Mouse (Mus musculus) forebrain, embryonic 13.5 days (tissue): ENCODE data around the gene Cox6a1. TPM values are rescaled to one million over a fixed set of nuclear protein-coding genes. Genes with fewer than 3 reads are reported as not detected.
"Not testable (repeated sequence)": the region's sequence is repeated elsewhere in the genome, so short reads cannot be mapped to it uniquely, and the experiment has no call there.

Source experiments
- ATAC-seq: fragments of 200-750 bp; cut with Nextera tagmentation; 2 replicates; pipeline ENCODE4 v1.8.0; 2017
- H3K27ac ChIP-seq: fragments of 300-500 bp; sonication (generic); 2 replicates; pipeline ENCODE4 v1.5.1; 2015; ENCODE audit warnings: inconsistent platforms, mild to moderate bottlenecking, moderate library complexity
- H3K27me3 ChIP-seq: fragments of 300-500 bp; sonication (generic); 2 replicates; pipeline ENCODE4 v1.6.1; 2015; ENCODE audit warnings: mild to moderate bottlenecking, inconsistent platforms
- H3K36me3 ChIP-seq: fragments of 300-500 bp; sonication (generic); 2 replicates; pipeline ENCODE4 v1.6.1; 2015; ENCODE audit warnings: mild to moderate bottlenecking, inconsistent platforms; ENCODE audit not compliant: poor library complexity, severe bottlenecking
- H3K4me1 ChIP-seq: fragments of 300-500 bp; sonication (generic); 2 replicates; pipeline ENCODE4 v1.6.1; 2015; ENCODE audit warnings: inconsistent platforms
- H3K4me2 ChIP-seq: fragments of 300-500 bp; sonication (generic); 2 replicates; pipeline ENCODE4 v1.6.1; 2015; ENCODE audit warnings: inconsistent platforms, mild to moderate bottlenecking, moderate library complexity
- H3K4me3 ChIP-seq: fragments of 300-500 bp; sonication (generic); 2 replicates; pipeline ENCODE4 v1.5.1; 2015; ENCODE audit warnings: mild to moderate bottlenecking, inconsistent platforms
- H3K9ac ChIP-seq: fragments of 300-500 bp; sonication (generic); 2 replicates; pipeline ENCODE4 v1.6.1; 2015; ENCODE audit warnings: mild to moderate bottlenecking, inconsistent platforms
- H3K9me3 ChIP-seq: fragments of 300-500 bp; sonication (generic); replicated peaks from 2 replicates; pipeline ENCODE4 v1.6.1; 2016; ENCODE audit warnings: inconsistent platforms
- WGBS: fragments of 180-500 bp; shearing (Covaris S2); methylation state at CpG from one replicate; pipeline ENCODE4 v1.1.7; 2015; 5-methylcytosine and 5-hydroxymethylcytosine counted together
- polyA plus RNA-seq: library from polyadenylated mRNA; unstranded; fragments of >200 nt; fragmentation: Nextera tagmentation; extraction: Ambion mirVana; gene quantifications from 2 replicates; pipeline ENCODE4 v1.2.1, GENCODE M21; 2015

Gene Cox6a1
- polyA plus RNA-seq, 1 experiment from 2014 or later = 999 TPM

- peaks cover 38% of the 10 kb centered on the region for H3K4me1 ChIP-seq
- WGBS = 8% methylated on average over 10 of the region's 10 CpGs
- no peak overlapping the region for H3K4me3 ChIP-seq
- ATAC-seq = peak; percentile 66; the same call in 1 of the 2 replicates
- no peaks in the 10 kb centered on the region for H3K36me3 ChIP-seq
- no peaks in the 10 kb centered on the region for H3K27me3 ChIP-seq
- peak overlapping the region; percentile 14 for H3K9ac ChIP-seq
- peak overlapping the region; percentile 35 for H3K4me2 ChIP-seq
- H3K9me3 ChIP-seq = no peaks in the 10 kb centered on the region
- peak overlapping the region; percentile 88 for H3K27ac ChIP-seq
Measured at GRCm38 (mm10) chr5:115317645-115318328, 31.0 kb downstream of the Cox6a1 start.

- Histone ChIP-seq H3K9ac (peak overlapping the region; percentile 14), H3K4me1 (peaks cover 38% of the 10 kb centered on the region), H3K27me3 (no peaks in the 10 kb centered on the region), H3K4me3 (no peak overlapping the region), H3K27ac (peak overlapping the region; percentile 88), H3K4me2 (peak overlapping the region; percentile 35), H3K9me3 (no peaks in the 10 kb centered on the region), H3K36me3 (no peaks in the 10 kb centered on the region)
- WGBS = 2% methylated on average over 14 of the region's 14 CpGs
- no peak for ATAC-seq
Measured at GRCm38 (mm10) chr5:115316968-115317644, 31.7 kb downstream of the Cox6a1 start.

- H3K4me2 ChIP-seq = no peak overlapping the region
- H3K27ac ChIP-seq = no peak overlapping the region
- no peak overlapping the region for H3K9ac ChIP-seq
- H3K4me3 ChIP-seq = no peak overlapping the region
- peaks cover 25% of the 10 kb centered on the region for H3K4me1 ChIP-seq
- no peaks in the 10 kb centered on the region for H3K36me3 ChIP-seq
- ATAC-seq = no peak
- no peaks in the 10 kb centered on the region for H3K27me3 ChIP-seq
- WGBS = 43% methylated on average over 5 of the region's 5 CpGs
- no peaks in the 10 kb centered on the region for H3K9me3 ChIP-seq
Measured at GRCm38 (mm10) chr5:115313668-115313943, 35.2 kb downstream of the Cox6a1 start.

DNA sequence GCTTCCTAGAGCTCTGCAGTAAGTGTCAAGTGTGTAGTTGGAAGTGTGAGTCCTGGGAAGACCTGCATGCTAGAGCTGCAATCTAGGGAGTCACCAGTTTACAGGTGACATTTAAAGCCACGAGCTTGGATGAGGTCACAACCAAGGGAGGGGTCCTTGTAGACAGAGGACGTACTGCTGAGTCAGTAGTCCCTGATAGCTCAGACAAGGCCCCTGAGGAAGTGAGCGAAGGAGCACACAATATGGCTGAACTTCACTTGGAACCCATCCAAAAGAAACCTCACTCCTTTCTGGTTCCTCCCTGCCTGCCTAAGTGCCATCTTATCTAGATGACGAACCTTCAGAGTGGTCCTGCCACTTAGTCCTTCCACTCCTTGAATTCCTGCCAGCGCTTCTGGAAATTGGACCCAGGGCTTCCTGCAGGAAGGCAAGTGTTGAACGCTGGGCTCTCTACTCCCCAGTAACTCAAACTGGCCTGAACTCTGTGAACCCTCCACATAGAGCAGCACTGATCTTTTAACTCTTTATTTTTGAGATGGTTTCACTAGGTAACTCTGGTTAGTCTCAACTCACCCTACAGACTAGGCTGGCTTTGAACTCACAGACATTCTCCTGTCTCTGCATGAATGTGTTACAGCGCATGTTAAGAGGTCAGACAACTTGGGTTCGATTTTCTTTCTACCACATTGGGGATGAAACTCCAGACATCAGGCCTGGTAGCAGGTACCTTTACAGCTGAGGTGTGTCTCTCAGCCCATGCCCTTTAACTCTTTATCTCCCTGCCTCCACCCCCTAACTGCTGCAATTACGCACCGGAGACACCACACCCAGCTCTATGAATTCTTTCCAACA, 35.7 kb downstream of the Cox6a1 start:
- no peaks in the 10 kb centered on the region for H3K27me3 ChIP-seq
- no peaks in the 10 kb centered on the region for H3K36me3 ChIP-seq
- no peak overlapping the region for H3K4me3 ChIP-seq
- no peak overlapping the region for H3K27ac ChIP-seq
- H3K9ac ChIP-seq = no peak overlapping the region
- ATAC-seq = no peak
- no peaks in the 10 kb centered on the region for H3K9me3 ChIP-seq
- H3K4me2 ChIP-seq = no peak overlapping the region
- WGBS = 79% methylated on average over 10 of the region's 10 CpGs
- H3K4me1 ChIP-seq = peaks cover 19% of the 10 kb centered on the region

DNA sequence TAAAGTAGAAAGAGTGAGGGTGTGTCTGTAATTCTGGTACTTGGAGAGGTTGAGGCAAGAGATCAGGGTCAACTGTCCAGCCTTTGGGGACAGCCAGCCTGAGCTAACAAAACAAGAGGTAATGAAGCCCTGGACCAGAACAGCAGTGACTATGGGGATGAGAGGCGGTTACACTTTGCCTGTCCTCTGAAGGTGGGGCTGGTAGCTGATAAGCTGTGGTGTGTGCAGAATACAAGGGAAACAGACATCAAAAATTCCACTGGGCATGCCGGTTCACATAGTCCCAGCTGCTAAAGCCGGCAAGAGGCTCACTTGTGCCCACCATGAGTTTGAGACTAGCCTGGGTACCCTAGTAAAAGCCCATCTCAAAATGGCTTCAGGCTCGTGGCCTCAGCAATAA, 36.4 kb downstream of the Cox6a1 start:
- no peak overlapping the region for H3K9ac ChIP-seq
- H3K4me1 ChIP-seq = peaks cover 12% of the 10 kb centered on the region
- no peaks in the 10 kb centered on the region for H3K27me3 ChIP-seq
- H3K36me3 ChIP-seq = no peaks in the 10 kb centered on the region
- no peaks in the 10 kb centered on the region for H3K9me3 ChIP-seq
- no peak for ATAC-seq
- no peak overlapping the region for H3K4me3 ChIP-seq
- 89% methylated on average over 4 of the region's 4 CpGs for WGBS
- no peak overlapping the region for H3K4me2 ChIP-seq
- no peak overlapping the region for H3K27ac ChIP-seq

- not testable (repeated sequence) for ATAC-seq, H3K9me3 ChIP-seq, H3K27me3 ChIP-seq, H3K27ac ChIP-seq, H3K4me3 ChIP-seq, H3K9ac ChIP-seq
- Histone ChIP-seq H3K36me3 (peaks cover 21% of the 10 kb centered on the region), H3K4me1 (peaks cover 28% of the 10 kb centered on the region), H3K4me2 (peak overlapping the region; percentile 83; the same call in 1 of the 2 replicates)
- 83% methylated on average over 7 of the region's 7 CpGs for WGBS
Measured at GRCm38 (mm10) chr5:115302190-115302589, 46.6 kb downstream of the Cox6a1 start.

DNA sequence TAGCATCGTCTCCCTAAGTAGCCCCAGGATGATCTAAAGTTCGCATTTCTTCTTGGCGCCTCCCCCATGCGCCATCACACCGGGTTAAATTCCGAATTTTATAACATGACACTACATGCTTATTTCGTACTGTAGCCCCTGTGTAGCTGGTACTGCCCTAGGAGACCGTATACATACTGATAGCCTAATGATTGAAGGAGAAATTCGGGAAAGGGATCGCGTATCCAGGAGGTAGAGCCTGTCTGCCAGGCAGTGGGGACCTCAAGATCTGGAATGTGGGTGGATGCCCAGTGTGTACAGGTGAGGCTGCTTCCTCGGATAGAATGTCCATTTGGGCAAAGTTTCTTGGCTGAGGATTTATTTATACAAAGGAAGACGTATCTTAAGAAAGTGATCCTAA, 47.2 kb downstream of the Cox6a1 start:
- WGBS = 33% methylated on average over 13 of the region's 13 CpGs
- ATAC-seq = no peak
- Histone ChIP-seq H3K27ac (0 out of 2 replicates have a peak overlapping the region, but pooled peaks have one; percentile 53), H3K36me3 (peaks cover 27% of the 10 kb centered on the region), H3K9ac (peak overlapping the region; percentile 66), H3K4me2 (peak overlapping the region; percentile 83), H3K27me3 (no peaks in the 10 kb centered on the region), H3K4me3 (peak overlapping the region; percentile 62), H3K4me1 (peaks cover 32% of the 10 kb centered on the region), H3K9me3 (no peaks in the 10 kb centered on the region)

DNA sequence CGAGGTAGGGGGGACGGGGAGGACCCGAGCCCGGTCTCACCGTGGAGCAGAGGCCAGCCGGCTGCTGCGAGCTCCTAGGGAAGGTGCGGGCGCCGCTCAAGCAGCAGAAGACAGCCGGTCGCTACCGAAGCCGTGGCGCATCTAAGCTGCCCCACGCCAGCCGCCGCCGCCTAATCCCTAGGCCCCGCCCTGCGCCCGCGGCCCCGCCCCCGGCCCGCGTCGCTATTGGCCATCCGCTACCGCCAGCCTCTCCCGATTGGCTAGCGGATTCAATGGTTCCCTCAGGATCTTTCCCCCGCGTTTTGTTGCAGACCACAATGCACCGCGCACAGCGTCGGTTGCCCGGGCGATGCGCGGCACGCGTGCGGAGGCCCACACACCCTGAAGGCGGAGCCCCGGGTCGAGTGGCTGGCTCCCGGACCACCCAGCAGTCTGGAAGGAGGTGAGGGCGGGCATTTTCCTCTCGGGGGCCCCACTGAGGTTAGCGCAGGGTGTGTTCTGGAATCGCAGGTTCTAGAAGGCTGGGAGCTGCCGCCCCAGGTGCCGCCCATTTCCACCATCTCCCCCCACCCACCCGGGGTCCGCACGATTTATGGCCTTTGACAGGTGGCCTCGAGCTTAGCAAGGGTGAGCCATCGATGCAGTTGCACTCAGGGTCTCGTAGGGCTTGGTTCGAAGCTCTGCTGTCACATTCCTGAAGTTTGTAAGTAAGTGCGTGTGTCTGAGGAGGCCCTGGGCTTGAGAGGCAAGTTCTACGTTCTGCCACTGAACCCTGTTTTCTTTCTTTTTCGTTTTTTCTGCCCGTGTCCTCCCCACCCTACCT, 47.8 kb downstream of the Cox6a1 start, which contains the start of gene Dynll1:
Dynll1 (minus strand) TSS at position 208 of the 823 bp plus-strand sequence.
- ATAC-seq = peak; percentile 98
- WGBS = under 1% methylated on average over 54 of the region's 66 CpGs
- peak within 1 kb of the TSS; percentile 90 for H3K27ac ChIP-seq

GRCm38 (mm10) chr5:115300035-115300744, 48.6 kb downstream of the Cox6a1 start:
- Histone ChIP-seq H3K4me3 (peak overlapping the region; percentile 62), H3K4me2 (peak overlapping the region; percentile 83), H3K27ac (peak overlapping the region; percentile 90), H3K27me3 (no peaks in the 10 kb centered on the region), H3K36me3 (peaks cover 41% of the 10 kb centered on the region), H3K9me3 (no peaks in the 10 kb centered on the region), H3K4me1 (peaks cover 32% of the 10 kb centered on the region), H3K9ac (peak overlapping the region; percentile 82)
- ATAC-seq = no peak; the same call in none of the 2 replicates
- WGBS = under 1% methylated on average over 46 of the region's 46 CpGs

More for the DNA sequence above, 47.8 kb downstream of the Cox6a1 start, which contains the start of gene Dynll1:
- Histone ChIP-seq H3K4me3 (peak within 1 kb of the TSS; percentile 62), H3K36me3 (peaks cover 33% of the 10 kb centered on the region), H3K4me2 (peak within 1 kb of the TSS; percentile 83), H3K4me1 (peaks cover 32% of the 10 kb centered on the region), H3K9me3 (no peaks in the 10 kb centered on the region), H3K9ac (peak within 1 kb of the TSS; percentile 82), H3K27me3 (no peaks in the 10 kb centered on the region)

GRCm38 (mm10) chr5:115296347-115296746, 52.4 kb downstream of the Cox6a1 start:
- no peak overlapping the region for H3K4me3 ChIP-seq
- WGBS = 92% methylated on average over 10 of the region's 10 CpGs
- peaks cover 76% of the 10 kb centered on the region for H3K36me3 ChIP-seq
- no peaks in the 10 kb centered on the region for H3K9me3 ChIP-seq
- H3K9ac ChIP-seq = no peak overlapping the region
- no peak for ATAC-seq
- peaks cover 27% of the 10 kb centered on the region for H3K4me1 ChIP-seq
- no peak overlapping the region for H3K27ac ChIP-seq
- H3K4me2 ChIP-seq = no peak overlapping the region
- no peaks in the 10 kb centered on the region for H3K27me3 ChIP-seq
